Mouse (Mus musculus): ENCODE results near the gene Tbc1d2. TPM values are rescaled to one million over a fixed set of nuclear protein-coding genes. Genes with fewer than 3 reads are reported as not detected.
A peak's percentile ranks its signal among the peaks of the same experiment; 100 is the strongest.

The Tbc1d2 gene
- polyA plus RNA-seq, 1 experiment from 2014 or later: 2.7 TPM

DNA sequence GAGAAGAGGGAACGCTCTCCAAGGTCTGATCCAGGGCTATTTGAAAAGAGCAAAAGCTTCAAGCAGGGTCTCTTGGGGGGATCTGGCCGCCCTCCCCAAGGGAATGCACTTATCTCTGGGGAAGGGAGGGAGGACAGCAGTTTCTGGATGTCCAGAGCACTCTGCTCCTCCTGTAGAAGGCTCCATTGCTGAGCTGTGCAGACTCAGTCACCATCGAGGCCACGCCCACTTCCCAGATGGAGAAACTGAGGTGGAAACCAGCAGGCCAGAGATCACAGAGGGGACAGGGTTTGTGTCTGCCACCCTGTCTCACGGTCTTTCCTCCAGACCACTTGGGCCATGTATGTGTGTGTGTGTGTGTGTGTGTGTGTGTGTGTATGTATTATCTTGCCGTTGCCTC, 51.0 kb downstream of the Tbc1d2 start:
- no peak for ATAC-seq (ENCODE audit: low FRiP score, low TSS enrichment)
- no peak for TF ChIP-seq CTCF (IDR thresholded peaks at IDR 0.05; ENCODE audit: low read depth)
- no peak for TF ChIP-seq EP300 (optimal IDR thresholded peaks at IDR 0.05)
- peak overlapping the region; percentile 90; the same call in 1 of the 2 replicates for H3K27ac ChIP-seq (replicated peaks)
- no peak overlapping the region for H3K9ac ChIP-seq (ENCODE audit: low read length)
- no peaks in the 10 kb centered on the region for H3K4me1 ChIP-seq (replicated peaks; ENCODE audit: control insufficient read depth, insufficient read depth)
- no peaks in the 10 kb centered on the region for H3K9me3 ChIP-seq (ENCODE audit: control insufficient read depth, low read length)
- 70% methylated on average over 6 of the region's 6 CpGs for WGBS
- no peak overlapping the region for H3K4me2 ChIP-seq (replicated peaks; ENCODE audit: low read depth)
- DNase-seq (ENCODE audit: low spot score): no peak
- H3K4me3 ChIP-seq (ENCODE audit: low read depth, low read length): no peak overlapping the region
- no peaks in the 10 kb centered on the region for H3K36me3 ChIP-seq (ENCODE audit: control insufficient read depth, insufficient read depth, low read length)
- H3K27me3 ChIP-seq (ENCODE audit: control insufficient read depth, insufficient read depth, low read length): no peaks in the 10 kb centered on the region; the same call in 1 of the 2 replicates

DNA sequence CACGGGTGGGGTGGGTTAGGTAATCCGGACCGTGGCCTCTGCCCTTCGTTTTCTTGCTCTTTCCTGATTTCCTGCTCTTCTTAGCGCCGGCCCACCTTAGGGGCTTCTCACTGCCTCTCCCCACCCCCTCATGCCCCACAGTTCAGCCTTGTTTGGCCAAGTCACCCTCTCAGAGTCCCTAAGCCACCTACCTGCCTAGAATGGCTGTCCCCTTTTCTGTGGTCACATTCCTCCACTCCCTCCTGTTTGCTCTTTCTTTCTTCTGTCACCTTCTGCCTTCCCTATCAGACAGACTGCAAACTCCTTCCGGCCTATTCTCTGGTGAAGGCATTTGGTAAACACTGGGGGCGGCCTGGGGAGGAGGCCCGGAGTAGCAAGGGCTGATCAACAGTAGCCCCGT, 51.9 kb downstream of the Tbc1d2 start:
- no peak overlapping the region for H3K4me3 ChIP-seq (ENCODE audit: low read depth, low read length)

GRCm38 (mm10) chr4:46597286-46597961, 52.6 kb downstream of the Tbc1d2 start:
- Histone ChIP-seq H3K9me3 (ENCODE audit: control insufficient read depth, low read length) (no peaks in the 10 kb centered on the region), H3K36me3 (ENCODE audit: control insufficient read depth, insufficient read depth, low read length) (no peaks in the 10 kb centered on the region), H3K27me3 (ENCODE audit: control insufficient read depth, insufficient read depth, low read length) (no peaks in the 10 kb centered on the region; the same call in 1 of the 2 replicates), H3K27ac (replicated peaks) (peak overlapping the region; percentile 90), H3K4me2 (replicated peaks; ENCODE audit: low read depth) (peak overlapping the region; percentile 31), H3K4me1 (replicated peaks; ENCODE audit: control insufficient read depth, insufficient read depth) (no peaks in the 10 kb centered on the region), H3K9ac (ENCODE audit: low read length) (peak overlapping the region; percentile 38; the same call in 1 of the 2 replicates), H3K4me3 (ENCODE audit: low read depth, low read length) (no peak overlapping the region)
- 59% methylated on average over 11 of the region's 11 CpGs for WGBS
- DNase-seq (ENCODE audit: low spot score): peak; percentile 87
- peak; percentile 82 for ATAC-seq (ENCODE audit: low FRiP score, low TSS enrichment)
- TF ChIP-seq CTCF (IDR thresholded peaks at IDR 0.05; ENCODE audit: low read depth) (no peak), EP300 (optimal IDR thresholded peaks at IDR 0.05) (no peak)

More for the DNA sequence above, 51.9 kb downstream of the Tbc1d2 start:
- Histone ChIP-seq H3K4me1 (replicated peaks; ENCODE audit: control insufficient read depth, insufficient read depth) (no peaks in the 10 kb centered on the region), H3K27ac (replicated peaks) (peak overlapping the region; percentile 90), H3K36me3 (ENCODE audit: control insufficient read depth, insufficient read depth, low read length) (no peaks in the 10 kb centered on the region), H3K9ac (ENCODE audit: low read length) (peak overlapping the region; percentile 38; the same call in 1 of the 2 replicates), H3K9me3 (ENCODE audit: control insufficient read depth, low read length) (no peaks in the 10 kb centered on the region), H3K27me3 (ENCODE audit: control insufficient read depth, insufficient read depth, low read length) (no peaks in the 10 kb centered on the region; the same call in 1 of the 2 replicates), H3K4me2 (replicated peaks; ENCODE audit: low read depth) (peak overlapping the region; percentile 31)
- peak; percentile 16 for ATAC-seq (ENCODE audit: low FRiP score, low TSS enrichment)
- TF ChIP-seq CTCF (IDR thresholded peaks at IDR 0.05; ENCODE audit: low read depth): no peak
- no peak for TF ChIP-seq EP300 (optimal IDR thresholded peaks at IDR 0.05)
- 34% methylated on average over 10 of the region's 10 CpGs for WGBS
- DNase-seq (ENCODE audit: low spot score): peak; percentile 56

DNA sequence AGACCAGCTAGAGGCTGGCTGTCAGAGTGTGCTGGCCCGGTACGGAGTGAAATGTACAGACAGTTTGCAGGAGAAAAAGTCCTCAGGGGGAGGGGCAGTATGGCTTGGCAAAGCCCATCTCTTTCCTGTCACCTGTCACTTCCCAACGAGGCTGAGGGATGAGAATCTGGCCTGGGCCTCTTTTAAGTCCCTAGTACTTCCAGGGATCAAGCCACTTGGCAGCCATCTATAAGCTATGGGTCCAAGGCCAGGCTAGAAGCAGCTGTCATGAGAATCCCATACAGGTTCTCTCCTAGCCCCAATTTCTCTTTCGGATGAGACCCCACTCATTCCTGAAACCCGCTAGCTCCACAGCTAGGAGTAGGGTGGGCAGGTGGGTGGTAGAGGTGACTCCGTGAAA, 53.6 kb downstream of the Tbc1d2 start:
- Histone ChIP-seq H3K4me3 (ENCODE audit: low read depth, low read length) (no peak overlapping the region), H3K4me2 (replicated peaks; ENCODE audit: low read depth) (no peak overlapping the region), H3K27me3 (ENCODE audit: control insufficient read depth, insufficient read depth, low read length) (no peaks in the 10 kb centered on the region; the same call in 1 of the 2 replicates), H3K9ac (ENCODE audit: low read length) (no peak overlapping the region), H3K36me3 (ENCODE audit: control insufficient read depth, insufficient read depth, low read length) (no peaks in the 10 kb centered on the region), H3K9me3 (ENCODE audit: control insufficient read depth, low read length) (no peaks in the 10 kb centered on the region), H3K27ac (replicated peaks) (peak overlapping the region; percentile 67), H3K4me1 (replicated peaks; ENCODE audit: control insufficient read depth, insufficient read depth) (no peaks in the 10 kb centered on the region)
- TF ChIP-seq CTCF (IDR thresholded peaks at IDR 0.05; ENCODE audit: low read depth) (no peak), EP300 (optimal IDR thresholded peaks at IDR 0.05) (no peak)
- ATAC-seq (ENCODE audit: low FRiP score, low TSS enrichment) (no peak), DNase-seq (ENCODE audit: low spot score) (no peak)
- WGBS: 68% methylated on average over 6 of the region's 6 CpGs

- H3K36me3 ChIP-seq (ENCODE audit: control insufficient read depth, insufficient read depth, low read length): no peaks in the 10 kb centered on the region
- 0 out of 2 replicates have a peak overlapping the region, but pooled peaks have one; percentile 30 for H3K27ac ChIP-seq (replicated peaks)
- TF ChIP-seq EP300 (optimal IDR thresholded peaks at IDR 0.05) (no peak), CTCF (IDR thresholded peaks at IDR 0.05; ENCODE audit: low read depth) (no peak)
- no peaks in the 10 kb centered on the region for H3K27me3 ChIP-seq (ENCODE audit: control insufficient read depth, insufficient read depth, low read length)
- H3K9ac ChIP-seq (ENCODE audit: low read length): no peak overlapping the region
- no peak overlapping the region for H3K4me3 ChIP-seq (ENCODE audit: low read depth, low read length)
- no peak overlapping the region for H3K4me2 ChIP-seq (replicated peaks; ENCODE audit: low read depth)
- WGBS: 81% methylated on average over 5 of the region's 5 CpGs
- DNase-seq (ENCODE audit: low spot score) (peak; percentile 72), ATAC-seq (ENCODE audit: low FRiP score, low TSS enrichment) (peak; percentile 64)
- H3K4me1 ChIP-seq (replicated peaks; ENCODE audit: control insufficient read depth, insufficient read depth): no peaks in the 10 kb centered on the region
- H3K9me3 ChIP-seq (ENCODE audit: control insufficient read depth, low read length): no peaks in the 10 kb centered on the region
Measured at GRCm38 (mm10) chr4:46594131-46594530, 55.9 kb downstream of the Tbc1d2 start.

GRCm38 (mm10) chr4:46593472-46593871, 56.5 kb downstream of the Tbc1d2 start:
- no peaks in the 10 kb centered on the region for H3K4me1 ChIP-seq (replicated peaks; ENCODE audit: control insufficient read depth, insufficient read depth)
- H3K9me3 ChIP-seq (ENCODE audit: control insufficient read depth, low read length): no peaks in the 10 kb centered on the region
- no peak overlapping the region for H3K9ac ChIP-seq (ENCODE audit: low read length)
- WGBS: 42% methylated on average over 6 of the region's 6 CpGs
- H3K27me3 ChIP-seq (ENCODE audit: control insufficient read depth, insufficient read depth, low read length): no peaks in the 10 kb centered on the region
- 0 out of 2 replicates have a peak overlapping the region, but pooled peaks have one; percentile 30 for H3K27ac ChIP-seq (replicated peaks)
- H3K4me2 ChIP-seq (replicated peaks; ENCODE audit: low read depth): no peak overlapping the region
- H3K36me3 ChIP-seq (ENCODE audit: control insufficient read depth, insufficient read depth, low read length): no peaks in the 10 kb centered on the region
- no peak for ATAC-seq (ENCODE audit: low FRiP score, low TSS enrichment)
- TF ChIP-seq CTCF (IDR thresholded peaks at IDR 0.05; ENCODE audit: low read depth) (no peak), EP300 (optimal IDR thresholded peaks at IDR 0.05) (no peak)
- H3K4me3 ChIP-seq (ENCODE audit: low read depth, low read length): no peak overlapping the region
- no peak for DNase-seq (ENCODE audit: low spot score)
